In genomic region chr9:44515131-44515751, GRCm38 (mm10) we compare ENCODE assay signal across 8 mouse cellular contexts. TPM values are rescaled to one million over a fixed set of nuclear protein-coding genes. Genes with fewer than 3 reads are reported as not detected.
A peak's percentile ranks its signal among the peaks of the same experiment; 100 is the strongest.
DNase-seq lines count a peak whose midpoint lies in the region; ATAC-seq and TF ChIP-seq lines count a peak whose summit lies in the region.

No protein-coding gene starts in this region.

- H3K4me3 ChIP-seq in heart, adult 2 months: no peak overlapping the region
- H3K4me3 ChIP-seq in midbrain, embryonic 15.5 days: no peak overlapping the region

- peaks cover 34% of the 10 kb centered on the region for H3K4me1 ChIP-seq in heart, adult 2 months (ENCODE audit: control insufficient read depth, insufficient read depth, low read length)
- H3K4me1 ChIP-seq in midbrain, embryonic 15.5 days: no peaks in the 10 kb centered on the region; the same call in none of the 2 replicates

- no peak for TF ChIP-seq CTCF in heart, adult 2 months (IDR thresholded peaks at IDR 0.05)

- no peak overlapping the region for H3K4me2 ChIP-seq in midbrain, embryonic 15.5 days

- peaks cover 5% of the 10 kb centered on the region; the same call in 1 of the 2 replicates for H3K36me3 ChIP-seq in heart, adult 2 months (ENCODE audit: control insufficient read depth, insufficient read depth, low read length)
- no peaks in the 10 kb centered on the region for H3K36me3 ChIP-seq in midbrain, embryonic 15.5 days (replicated peaks)

- no peaks in the 10 kb centered on the region for H3K27me3 ChIP-seq in heart, adult 2 months (ENCODE audit: control insufficient read depth, insufficient read depth, low read length)
- no peaks in the 10 kb centered on the region for H3K27me3 ChIP-seq in midbrain, embryonic 15.5 days (replicated peaks)

- peak overlapping the region; percentile 61 for H3K27ac ChIP-seq in heart, adult 2 months
- H3K27ac ChIP-seq in midbrain, embryonic 15.5 days: no peak overlapping the region

- intact Hi-C loops in heart, adult 2 months (cut with DNase I): no loop called here
- intact Hi-C loops in heart, postnatal 14 days (cut with DNase I): no loop called here

- no peaks in the 10 kb centered on the region for H3K9me3 ChIP-seq in midbrain, embryonic 15.5 days

- ATAC-seq in midbrain, embryonic 15.5 days (replicated peaks): no peak

- 33% methylated on average over 12 of the region's 12 CpGs for WGBS in heart, adult 2 months
- 72% methylated on average over 12 of the region's 12 CpGs for WGBS in midbrain, embryonic 15.5 days

- DNase-seq in heart, adult 2 months: peak; percentile 61 to 78
- no peak for DNase-seq in heart, postnatal 14 days
- peak; percentile 76 for DNase-seq in brain, adult 2 months (ENCODE audit: low read depth, low spot score)
- peak; percentile 78 for DNase-seq in kidney, adult 18-20 months
- DNase-seq in lung, postnatal 10 days: peak; percentile 84
- DNase-seq in thymus, postnatal 36 days: peak; percentile 77 to 89
- DNase-seq in embryo, embryonic 9.5 days (ENCODE audit: extremely low spot score): no peak

- H3K79me2 ChIP-seq in heart, adult 2 months (replicated peaks; ENCODE audit: control insufficient read depth, insufficient read depth, low read length): no peaks in the 10 kb centered on the region

- TF ChIP-seq POLR2A in heart, adult 2 months (IDR thresholded peaks at IDR 0.05; ENCODE audit: insufficient read depth, low read depth, low read length): no peak

- no peak overlapping the region for H3K9ac ChIP-seq in heart, adult 2 months (ENCODE audit: low read depth, low read length)
- no peak overlapping the region for H3K9ac ChIP-seq in midbrain, embryonic 15.5 days

- TF ChIP-seq EP300 in heart, adult 2 months (IDR thresholded peaks at IDR 0.05; ENCODE audit: insufficient read depth, low read depth, low read length): no peak

RNA-seq across cellular contexts. Expression of gene Bcl9l, which starts 32.6 kb away (rescaled TPM):
- total RNA-seq in heart, adult 2 months (2021): 10 to 100 TPM; 44.5 to 58.7 TPM
- polyA plus RNA-seq in heart, adult 2 months (2012; rRNA removed): 15.3 and 21.5 TPM in 2 replicates
- 10 to 100 TPM; 57.9 to 64.9 TPM for total RNA-seq in heart, postnatal 14 days (2021)
- 12.5 and 13.0 TPM in 2 replicates for polyA plus RNA-seq in midbrain, embryonic 15.5 days (2015; fragmentation: Nextera tagmentation; extraction: Ambion mirVana)

RNA-seq across cellular contexts. Expression of gene Cxcr5, which starts 46.4 kb away (rescaled TPM):
- total RNA-seq in heart, adult 2 months (2021): under 1 TPM; 0.41 to 0.42 TPM
- 0.59 and 1.7 TPM in 2 replicates for polyA plus RNA-seq in heart, adult 2 months (2012; rRNA removed)
- total RNA-seq in heart, postnatal 14 days (2021): under 1 TPM; 0.12 to 0.20 TPM
- not detected in 2 replicates for polyA plus RNA-seq in midbrain, embryonic 15.5 days (2015; fragmentation: Nextera tagmentation; extraction: Ambion mirVana)

Comparison
In these comparisons a context has a peak if more than half of its experiments do, and no peak if none do; other contexts are left out.
1. DNase-seq: peak in heart, adult 2 months (2 of 2), brain, adult 2 months (single experiment), kidney, adult 18-20 months (single experiment), lung, postnatal 10 days (single experiment) and thymus, postnatal 36 days (2 of 2); none in heart, postnatal 14 days (0 of 2) and embryo, embryonic 9.5 days (single experiment).